Mouse (Mus musculus) testis, adult 2 months (tissue): ENCODE results near the gene Chad.

ENCODE experiments used
- CTCF ChIP-seq: fragments of 200-500 bp; IDR thresholded peaks from 2 replicates; pipeline ENCODE4 v1.5.1; 2012; ENCODE audit warnings: low read depth, mild to moderate bottlenecking, inconsistent platforms, low read length, moderate library complexity; ENCODE audit not compliant: control insufficient read depth, insufficient read depth, insufficient replicate concordance
- POLR2A ChIP-seq: fragments of 200-500 bp; IDR thresholded peaks from 2 replicates; pipeline ENCODE4 v1.6.1; 2012; ENCODE audit warnings: low read depth, mild to moderate bottlenecking, inconsistent platforms, low read length, moderate library complexity; ENCODE audit not compliant: control insufficient read depth

DNA sequence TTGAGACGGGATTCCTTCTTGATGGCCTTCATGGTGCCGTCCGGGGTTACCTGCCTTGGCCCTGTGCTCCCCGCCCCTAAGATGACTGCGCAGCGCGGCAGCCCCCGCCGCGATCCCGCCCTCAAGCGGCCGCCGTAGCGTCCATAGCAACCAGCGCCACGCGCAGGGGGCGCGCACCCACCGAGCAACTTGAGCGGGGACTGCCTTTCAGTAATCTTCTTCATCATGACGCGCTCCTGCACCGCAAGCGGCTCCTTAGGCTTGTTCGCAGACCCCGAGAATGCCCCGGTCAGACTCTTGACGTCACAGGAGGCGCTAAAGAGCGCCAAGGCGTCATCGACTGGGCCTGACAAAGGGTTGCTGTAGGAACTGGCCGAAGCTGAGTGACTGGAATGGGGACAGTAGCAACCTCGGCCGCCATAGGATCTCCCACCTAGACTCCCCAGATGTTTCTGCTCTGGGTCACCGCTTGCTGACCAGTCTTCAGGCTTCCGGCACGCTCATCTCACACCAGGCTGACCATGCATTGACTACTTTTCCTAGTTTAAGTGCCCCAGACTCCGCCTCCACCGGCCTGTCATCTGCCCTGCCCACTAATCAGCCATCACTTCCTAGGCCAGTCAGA is 43.5 kb upstream of the Chad start, which contains the start of gene Mycbpap:
- TF ChIP-seq POLR2A (peak; percentile 54), CTCF (no peak)
